Mouse (Mus musculus) testis, adult 10 weeks (tissue): Measurements from ENCODE around the gene Zkscan6. TPM values are rescaled to one million over a fixed set of nuclear protein-coding genes. Genes with fewer than 3 reads are reported as not detected.

ENCODE experiments used
- polyA plus RNA-seq: library from polyadenylated mRNA; stranded (reverse); fragments of 350-450 nt; fragmentation: Illumina TruSeq; extraction: RNeasy Lipid Tissue Mini Kit (QIAGEN cat#74804); gene quantifications from one replicate; pipeline ENCODE4 v1.2.3, GENCODE M21; 2014; ENCODE audit warnings: low read depth, low replicate concordance

The Zkscan6 gene
- 12.1 TPM for polyA plus RNA-seq

GRCm38 (mm10) chr11:65806909-65807504 is at the start of gene Zkscan6:
Zkscan6 (plus strand) TSS chr11:65807175.

GRCm38 (mm10) chr11:65788154-65788553 is 18.8 kb upstream of the Zkscan6 start, which contains the start of gene Map2k4:
Map2k4 (minus strand) TSS chr11:65788297.

Other genes with a start within 250 kb of the Zkscan6 start
- 27.5 TPM for gene Map2k4, start 18.9 kb upstream of the Zkscan6 start, polyA plus RNA-seq